Mouse (Mus musculus) neural tube, embryonic 15.5 days (tissue): Measurements from ENCODE around the gene Vps72. TPM values are rescaled to one million over a fixed set of nuclear protein-coding genes. Genes with fewer than 3 reads are reported as not detected.

ENCODE experiments used
- microRNA-seq: library from miRNA; unstranded; fragments of <30 nt; microRNA quantifications from one replicate; pipeline ENCODE4, GENCODE M21; 2017
- polyA plus RNA-seq: library from polyadenylated mRNA; unstranded; fragments of >200 nt; fragmentation: Nextera tagmentation; extraction: Ambion mirVana; gene quantifications from 2 replicates; pipeline ENCODE4 v1.2.1, GENCODE M21; 2015

The Vps72 gene
- polyA plus RNA-seq, 1 experiment from 2014 or later = 142 TPM

Small RNA genes within 50 kb of the gene (microRNA-seq; reads per million reads assigned to microRNA genes)
- not detected for gene Mir8099-1

Other genes with a start within 250 kb of the Vps72 start
- gene Psmb4, start 224.1 kb upstream of the Vps72 start, polyA plus RNA-seq = 371 and 373 TPM in 2 replicates
- gene Selenbp1, start 178.0 kb upstream of the Vps72 start, polyA plus RNA-seq = 15.3 and 28.7 TPM in 2 replicates
- gene Rfx5, start 156.9 kb upstream of the Vps72 start, polyA plus RNA-seq = 7.1 and 8.0 TPM in 2 replicates
- gene Pi4kb, start 136.3 kb upstream of the Vps72 start, polyA plus RNA-seq = 22.5 and 23.8 TPM in 2 replicates
- 16.6 and 17.7 TPM in 2 replicates for gene Zfp687, start 95.6 kb upstream of the Vps72 start, polyA plus RNA-seq
- 264 and 266 TPM in 2 replicates for gene Psmd4, start 68.4 kb upstream of the Vps72 start, polyA plus RNA-seq
- 15.5 and 16.5 TPM in 2 replicates for gene Pip5k1a, start 4.1 kb upstream of the Vps72 start, polyA plus RNA-seq
- 1.3 and 1.5 TPM in 2 replicates for gene Tmod4, start 13.5 kb downstream of the Vps72 start, polyA plus RNA-seq
- 86.7 and 88.4 TPM in 2 replicates for gene Scnm1, start 23.0 kb downstream of the Vps72 start, polyA plus RNA-seq
- 38.1 and 46.0 TPM in 2 replicates for gene Lysmd1, start 23.1 kb downstream of the Vps72 start, polyA plus RNA-seq
- 3.0 and 5.6 TPM in 2 replicates for gene Tnfaip8l2, start 31.3 kb downstream of the Vps72 start, polyA plus RNA-seq
- 17.7 and 24.4 TPM in 2 replicates for gene Sema6c, start 49.4 kb downstream of the Vps72 start, polyA plus RNA-seq
- gene Gabpb2, start 106.9 kb downstream of the Vps72 start, polyA plus RNA-seq = 2.8 and 3.9 TPM in 2 replicates
- gene Cdc42se1, start 117.7 kb downstream of the Vps72 start, polyA plus RNA-seq = 46.2 and 55.5 TPM in 2 replicates
- 250 and 346 TPM in 2 replicates for gene Mllt11, start 121.1 kb downstream of the Vps72 start, polyA plus RNA-seq
- 0.13 and 0.18 TPM in 2 replicates for gene Gm128, start 130.6 kb downstream of the Vps72 start, polyA plus RNA-seq
- gene Bnipl, start 140.2 kb downstream of the Vps72 start, polyA plus RNA-seq = 0.29 TPM in 1 of 2 replicates, not detected in the other
- gene Mindy1, start 170.3 kb downstream of the Vps72 start, polyA plus RNA-seq = 37.3 and 37.4 TPM in 2 replicates
- 57.3 and 61.7 TPM in 2 replicates for gene Prune1, start 171.1 kb downstream of the Vps72 start, polyA plus RNA-seq
- 0.40 and 0.41 TPM in 2 replicates for gene Anxa9, start 196.2 kb downstream of the Vps72 start, polyA plus RNA-seq
- 93.4 and 102 TPM in 2 replicates for gene Cers2, start 203.8 kb downstream of the Vps72 start, polyA plus RNA-seq
- 37.6 and 38.3 TPM in 2 replicates for gene Setdb1, start 246.2 kb downstream of the Vps72 start, polyA plus RNA-seq